Mouse (Mus musculus) liver, adult 2 months (tissue): Measurements from ENCODE around the gene Lmbrd2.
"Not testable (repeated sequence)": the region's sequence is repeated elsewhere in the genome, so short reads cannot be mapped to it uniquely, and the experiment has no call there.

Experiments
- CTCF ChIP-seq: fragments of 200-500 bp; IDR thresholded peaks from 2 replicates; pipeline ENCODE4 v1.5.1; 2011; ENCODE audit warnings: low read depth, low read length, control low read depth
- POLR2A ChIP-seq: fragments of 200-500 bp; IDR thresholded peaks from 2 replicates; pipeline ENCODE4 v1.6.1; 2011; ENCODE audit warnings: low read length, control low read depth; ENCODE audit not compliant: insufficient read depth; ENCODE audit errors: extremely low read depth

GRCm38 (mm10) chr15:9213431-9213830 lies 73.1 kb downstream of the Lmbrd2 start:
- not testable (repeated sequence) for TF ChIP-seq CTCF, POLR2A
